Mouse (Mus musculus) bone marrow, adult 2 months (tissue): ENCODE data around the gene Heyl. TPM values are rescaled to one million over a fixed set of nuclear protein-coding genes. Genes with fewer than 3 reads are reported as not detected.

ENCODE experiments used
- H3K27ac ChIP-seq: fragments of 200-500 bp; 2 replicates; pipeline ENCODE4 v1.5.1; 2012; ENCODE audit warnings: low read depth, mild to moderate bottlenecking, control low read depth, inconsistent platforms, low read length; ENCODE audit not compliant: control insufficient read depth, poor library complexity, insufficient read depth
- H3K4me1 ChIP-seq: fragments of 200-500 bp; 2 replicates; pipeline ENCODE4 v1.6.1; 2011; ENCODE audit warnings: low read length; ENCODE audit not compliant: control insufficient read depth, insufficient read depth
- H3K4me3 ChIP-seq: fragments of 200-500 bp; replicated peaks from 2 replicates; pipeline ENCODE3; 2011; ENCODE audit warnings: mild to moderate bottlenecking, low read depth, low read length, control low read depth; ENCODE audit not compliant: control insufficient read depth
- CTCF ChIP-seq: fragments of 200-500 bp; IDR thresholded peaks from 2 replicates; pipeline ENCODE4 v1.5.1; 2011; ENCODE audit warnings: low read length, control low read depth; ENCODE audit not compliant: control insufficient read depth, insufficient read depth
- POLR2A ChIP-seq: fragments of 200-500 bp; IDR thresholded peaks from 2 replicates; pipeline ENCODE4 v1.6.1; 2011; ENCODE audit warnings: low read depth, mild to moderate bottlenecking, control low read depth, low read length, borderline replicate concordance; ENCODE audit not compliant: control insufficient read depth
- WGBS: fragments of 180-500 bp; shearing (Covaris S2); methylation state at CpG from one replicate; pipeline ENCODE4 v1.1.7; 2018; 5-methylcytosine and 5-hydroxymethylcytosine counted together
- polyA plus RNA-seq: library from polyadenylated mRNA; stranded (reverse); fragments of >200 nt; gene quantifications from 2 replicates; pipeline ENCODE4 v1.2.4, GENCODE M21; 2011; ENCODE audit warnings: low replicate concordance; ENCODE audit not compliant: missing spikeins, insufficient read depth, insufficient read length

Heyl gene
- polyA plus RNA-seq, 1 experiment: 0.77 TPM

- TF ChIP-seq POLR2A: no peak
- peak; percentile 27; the same call in 1 of the 2 replicates for TF ChIP-seq CTCF
- H3K4me1 ChIP-seq: no peaks in the 10 kb centered on the region
- H3K27ac ChIP-seq: no peak overlapping the region
- H3K4me3 ChIP-seq: no peak overlapping the region
- WGBS: 65% methylated on average over 3 of the region's 3 CpGs
These were observed 10.0 kb upstream of the Heyl start for GRCm38 (mm10) chr4:123223309-123223708.

DNA sequence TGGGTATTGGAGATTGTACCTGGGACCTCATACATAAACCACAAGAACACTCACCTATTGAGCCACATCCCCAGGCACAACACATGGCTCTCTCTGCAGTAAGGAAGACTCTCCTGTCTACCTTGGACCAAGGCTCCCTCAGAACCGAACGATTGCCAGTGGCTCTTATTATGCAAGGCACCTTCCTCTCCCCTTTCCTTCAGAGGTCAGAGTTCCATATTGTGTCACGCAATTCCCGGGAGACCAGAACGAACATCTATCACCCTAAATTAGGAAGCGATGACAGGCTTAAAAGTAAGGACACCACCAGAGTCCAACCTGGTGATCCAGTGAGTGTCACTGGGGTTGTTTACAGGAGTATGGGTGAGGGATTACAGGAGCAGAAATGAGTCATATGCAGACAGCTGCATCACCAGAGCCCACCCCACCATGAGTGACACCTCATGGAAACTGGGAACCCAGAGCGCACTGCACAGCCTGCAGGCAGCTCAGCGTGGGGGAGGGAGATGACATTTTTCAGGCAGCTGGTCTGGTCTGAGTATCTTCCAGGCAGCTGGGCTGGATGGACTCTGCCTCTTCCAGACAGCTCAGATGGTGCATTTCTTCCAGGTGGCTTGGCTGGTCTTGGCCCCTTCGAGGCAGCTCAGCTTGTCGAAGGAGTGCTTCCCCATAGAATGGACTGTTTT is 7.5 kb upstream of the Heyl start:
- Histone ChIP-seq H3K4me1 (no peaks in the 10 kb centered on the region; the same call in 1 of the 2 replicates), H3K27ac (no peak overlapping the region), H3K4me3 (no peak overlapping the region)
- 78% methylated on average over 10 of the region's 10 CpGs for WGBS
- TF ChIP-seq CTCF (no peak), POLR2A (no peak)

DNA sequence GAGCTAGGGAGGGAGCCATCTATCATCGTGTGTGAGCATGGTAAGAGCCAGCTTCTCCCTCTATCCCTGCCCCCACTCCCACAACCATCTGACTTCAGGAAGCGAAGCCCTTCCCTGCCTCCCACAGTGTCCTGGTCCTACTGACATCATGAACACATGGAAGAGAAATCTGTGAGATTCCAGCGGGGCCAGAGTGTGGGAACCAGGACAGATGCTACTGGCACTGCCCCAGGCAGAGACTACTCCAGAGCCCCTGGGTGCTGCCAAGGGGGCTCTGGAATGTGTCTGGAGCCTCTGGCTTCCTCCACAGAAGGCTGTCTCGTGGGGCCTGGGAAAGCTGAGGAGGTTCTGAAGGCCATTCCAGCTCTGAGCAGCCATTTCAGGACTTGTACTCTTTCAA is 5.6 kb upstream of the Heyl start:
- Histone ChIP-seq H3K27ac (no peak overlapping the region), H3K4me3 (no peak overlapping the region), H3K4me1 (no peaks in the 10 kb centered on the region; the same call in none of the 2 replicates)
- WGBS: 62% methylated on average over 4 of the region's 4 CpGs
- TF ChIP-seq POLR2A (no peak), CTCF (no peak)

DNA sequence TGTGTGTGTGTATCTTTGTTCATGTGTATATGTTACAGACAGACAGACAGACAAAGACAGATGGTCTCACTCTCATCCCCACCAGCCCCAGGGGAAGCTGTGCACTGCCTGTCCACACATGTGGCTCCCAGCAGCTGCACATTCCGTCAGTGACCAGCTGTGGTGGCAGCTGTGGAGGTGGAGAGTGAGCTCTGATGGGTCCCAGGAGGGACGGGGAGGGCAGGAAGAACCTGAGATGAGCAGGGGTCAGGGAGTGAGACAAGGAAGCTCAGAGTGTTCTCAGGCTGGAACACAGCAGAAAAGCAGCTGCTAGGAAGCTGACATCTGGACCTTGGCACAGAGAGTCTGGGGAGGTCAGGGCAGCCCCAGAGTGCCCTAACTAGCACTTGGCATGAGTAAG is 5.1 kb upstream of the Heyl start:
- WGBS: 60% methylated on average over 2 of the region's 2 CpGs
- TF ChIP-seq POLR2A (no peak), CTCF (no peak)
- Histone ChIP-seq H3K4me3 (no peak overlapping the region), H3K27ac (no peak overlapping the region), H3K4me1 (no peaks in the 10 kb centered on the region; the same call in none of the 2 replicates)

DNA sequence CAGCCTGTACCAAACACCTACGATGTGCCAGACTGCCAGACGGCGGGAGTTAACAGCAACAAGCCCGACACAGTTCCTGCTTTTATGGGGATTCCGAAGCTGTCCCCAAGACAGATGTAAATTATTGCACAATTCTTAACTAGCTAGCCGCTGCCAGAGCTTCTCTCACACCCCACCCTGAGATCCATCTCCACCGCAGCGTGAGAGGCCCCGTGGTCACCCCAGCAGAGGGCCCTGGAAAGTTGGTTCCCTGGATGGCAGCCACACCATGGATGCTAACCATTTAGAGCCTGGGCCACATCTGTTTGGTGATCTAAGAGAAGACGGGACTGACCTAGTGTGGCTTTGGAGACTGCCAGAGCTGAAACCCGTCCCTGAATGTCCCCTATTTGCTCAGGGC is 4.2 kb upstream of the Heyl start:
- TF ChIP-seq POLR2A (no peak), CTCF (no peak)
- no peak overlapping the region for H3K4me3 ChIP-seq
- WGBS: 68% methylated on average over 11 of the region's 11 CpGs
- H3K4me1 ChIP-seq: no peaks in the 10 kb centered on the region; the same call in none of the 2 replicates
- no peak overlapping the region for H3K27ac ChIP-seq

DNA sequence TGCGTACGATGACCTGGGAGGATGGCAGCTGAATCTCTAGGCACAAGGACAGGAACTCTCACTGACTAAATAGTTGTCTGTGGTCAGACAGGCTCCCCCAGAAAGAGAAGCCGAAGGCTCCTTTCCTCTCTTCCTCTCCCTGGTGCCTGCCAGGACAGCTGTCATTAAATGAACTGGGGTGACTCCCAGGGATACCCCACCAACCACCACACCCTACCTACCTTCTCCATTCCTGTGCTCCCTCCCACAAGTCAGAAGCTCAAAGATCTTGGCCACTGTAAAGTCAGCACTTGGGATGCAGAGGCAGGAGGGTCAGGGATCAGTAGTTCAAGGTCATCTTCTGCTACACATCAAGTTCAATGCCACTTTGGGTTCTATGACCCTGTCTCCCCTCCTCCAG is 515 bp upstream of the Heyl start:
- TF ChIP-seq CTCF (no peak), POLR2A (no peak)
- no peaks in the 10 kb centered on the region; the same call in none of the 2 replicates for H3K4me1 ChIP-seq
- no peak overlapping the region for H3K4me3 ChIP-seq
- H3K27ac ChIP-seq: no peak overlapping the region
- 19% methylated on average over 3 of the region's 3 CpGs for WGBS

DNA sequence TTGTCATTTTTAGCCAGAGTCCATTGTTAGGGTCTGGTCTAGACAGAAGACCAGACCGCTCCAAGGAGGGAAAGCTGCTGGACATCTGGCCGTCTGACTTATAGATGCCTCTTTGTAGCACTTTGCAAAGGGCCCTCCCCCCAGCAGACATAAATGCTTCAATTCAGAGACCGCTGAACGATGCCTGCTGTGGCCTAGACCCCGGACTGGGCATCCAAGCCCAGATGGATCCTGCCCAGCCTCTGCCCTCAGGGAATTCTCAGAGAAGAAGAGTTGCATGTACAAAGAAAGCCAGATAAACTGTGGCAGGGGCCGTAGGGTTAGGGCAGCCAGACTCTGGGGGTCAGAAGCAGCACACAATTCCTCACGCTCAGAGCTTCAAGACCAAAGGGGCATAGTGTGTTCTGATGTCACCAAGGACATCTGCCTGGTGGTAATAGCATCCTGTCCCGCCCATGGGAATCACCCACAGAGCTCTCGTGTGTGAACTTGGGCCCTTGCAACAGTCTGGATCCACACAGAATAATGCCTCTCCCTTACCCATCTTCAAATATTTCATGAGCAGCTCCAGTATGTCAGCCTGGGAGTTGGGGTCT is 2.6 kb downstream of the Heyl start:
- H3K4me1 ChIP-seq: no peaks in the 10 kb centered on the region; the same call in none of the 2 replicates
- H3K4me3 ChIP-seq: no peak overlapping the region
- TF ChIP-seq POLR2A (no peak), CTCF (no peak)
- no peak overlapping the region for H3K27ac ChIP-seq
- WGBS: 68% methylated on average over 9 of the region's 9 CpGs

DNA sequence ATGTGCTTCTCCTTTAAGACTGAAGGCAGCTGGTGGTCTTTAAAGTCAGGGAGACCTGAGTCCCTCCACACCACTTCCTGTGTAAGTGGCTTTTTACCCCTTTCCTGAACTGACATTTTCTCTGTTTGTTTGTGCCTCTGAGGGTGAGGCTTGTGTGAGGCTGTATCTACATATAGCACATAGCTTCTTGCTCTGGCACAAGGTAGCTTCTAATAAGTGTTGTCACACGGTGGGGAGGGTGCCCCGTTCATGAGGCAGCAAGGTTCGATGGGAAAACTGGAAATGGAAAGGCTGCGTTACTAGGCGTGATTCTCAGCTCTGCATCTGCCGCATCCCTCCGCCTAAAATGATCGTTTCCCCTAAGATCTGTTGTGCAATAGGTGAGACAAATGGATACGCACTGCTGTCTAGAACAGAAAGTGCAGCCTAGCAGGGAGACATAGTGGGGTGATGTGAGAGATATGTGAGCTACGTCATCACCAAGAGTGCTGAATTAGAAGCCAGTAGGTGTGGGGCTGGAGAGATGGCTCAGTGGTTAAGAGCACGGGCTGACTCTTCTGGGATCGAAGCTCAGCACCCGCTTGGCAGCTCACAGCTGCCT is 3.2 kb downstream of the Heyl start:
- no peak overlapping the region for H3K4me3 ChIP-seq
- no peak overlapping the region for H3K27ac ChIP-seq
- WGBS: 65% methylated on average over 13 of the region's 13 CpGs
- H3K4me1 ChIP-seq: no peaks in the 10 kb centered on the region; the same call in none of the 2 replicates
- TF ChIP-seq POLR2A (no peak), CTCF (no peak)
